Mouse (Mus musculus): ENCODE data around the gene Pmepa1.
A peak's percentile ranks its signal among the peaks of the same experiment; 100 is the strongest.

Gene Pmepa1

DNA sequence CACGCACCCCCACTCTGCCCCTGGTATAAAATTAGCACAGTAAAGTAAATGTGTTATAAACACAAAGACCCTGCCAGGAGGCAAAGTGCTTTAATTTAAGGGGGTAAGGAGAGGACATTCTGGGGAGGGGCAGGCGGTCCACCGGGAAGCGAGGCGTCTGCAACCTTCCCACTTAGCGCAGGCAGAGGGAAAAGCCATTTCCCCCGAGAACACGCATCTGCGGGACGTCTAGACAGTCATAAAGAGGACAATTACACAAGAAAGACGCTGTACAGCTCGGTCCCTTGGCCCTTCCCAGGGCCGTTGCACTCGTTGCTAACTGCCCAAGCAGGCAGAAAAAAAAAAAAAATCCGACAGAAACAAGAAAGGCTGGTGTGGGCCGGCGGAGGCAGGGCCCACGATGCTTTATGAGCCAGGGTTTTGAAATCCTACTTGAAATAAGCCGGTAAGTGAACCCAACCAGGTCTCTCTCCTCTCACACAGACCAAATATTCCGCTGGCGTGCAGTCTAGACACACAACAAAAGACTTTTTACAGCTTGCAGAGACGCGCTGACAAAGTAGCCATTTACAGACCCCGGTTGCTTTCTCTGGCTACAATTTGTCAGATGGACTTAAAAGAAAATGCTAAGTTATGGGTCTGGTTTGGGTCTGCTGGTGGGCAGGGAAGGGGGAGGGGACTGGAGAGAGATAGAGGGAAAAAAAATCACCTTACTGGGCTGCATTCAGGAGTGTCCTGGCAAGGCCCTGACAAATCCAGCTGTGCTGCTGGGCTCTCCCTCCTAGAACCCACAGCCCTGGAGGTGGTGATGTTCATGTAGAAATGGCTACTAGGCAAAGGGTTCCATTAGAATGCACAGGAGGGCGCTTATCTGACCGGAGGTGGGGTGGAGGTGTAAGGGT lies 22.3 kb downstream of the Pmepa1 start:
- DNase-seq (ENCODE audit: low spot score): no peak

DNA sequence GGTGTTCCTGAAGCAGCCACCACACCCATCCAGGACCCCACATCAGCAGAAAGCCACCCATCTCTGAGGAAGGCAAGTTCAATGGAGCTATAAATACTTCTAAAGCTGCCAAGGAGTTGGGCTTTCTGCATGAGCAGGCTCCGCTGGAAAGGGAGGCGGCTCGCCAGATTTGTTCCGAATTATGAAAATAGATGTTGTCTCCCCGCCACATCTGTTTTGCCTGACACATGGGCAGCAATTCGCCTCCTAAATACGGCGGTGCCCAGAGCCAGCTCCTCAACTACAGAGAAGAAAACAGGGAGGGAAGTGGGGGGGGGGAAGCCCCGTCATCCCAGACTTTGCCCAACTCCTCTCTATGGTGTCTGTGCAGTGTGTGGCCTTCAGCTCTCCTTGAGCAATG lies 24.7 kb downstream of the Pmepa1 start:
- DNase-seq (ENCODE audit: low spot score): no peak

DNA sequence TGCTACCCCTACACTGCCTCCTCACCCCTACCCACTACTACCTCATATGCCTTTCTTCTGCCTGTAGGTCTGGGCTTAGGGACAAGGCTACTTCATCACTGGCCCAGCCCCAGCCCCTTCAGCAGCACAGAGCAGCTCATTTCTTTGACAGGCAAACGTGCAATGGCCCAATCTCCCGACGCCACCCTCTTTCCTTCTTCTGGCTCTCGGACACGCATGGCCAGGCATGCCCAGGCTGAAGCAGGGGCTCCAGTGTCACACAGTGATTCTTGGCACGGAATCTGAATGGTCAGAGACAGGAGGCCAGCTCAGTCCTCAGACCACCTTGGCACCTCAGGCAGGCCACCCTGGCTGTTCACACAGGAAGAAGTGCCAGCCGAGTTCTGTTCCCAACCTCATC lies 25.2 kb downstream of the Pmepa1 start:
- DNase-seq (ENCODE audit: low spot score): no peak

DNA sequence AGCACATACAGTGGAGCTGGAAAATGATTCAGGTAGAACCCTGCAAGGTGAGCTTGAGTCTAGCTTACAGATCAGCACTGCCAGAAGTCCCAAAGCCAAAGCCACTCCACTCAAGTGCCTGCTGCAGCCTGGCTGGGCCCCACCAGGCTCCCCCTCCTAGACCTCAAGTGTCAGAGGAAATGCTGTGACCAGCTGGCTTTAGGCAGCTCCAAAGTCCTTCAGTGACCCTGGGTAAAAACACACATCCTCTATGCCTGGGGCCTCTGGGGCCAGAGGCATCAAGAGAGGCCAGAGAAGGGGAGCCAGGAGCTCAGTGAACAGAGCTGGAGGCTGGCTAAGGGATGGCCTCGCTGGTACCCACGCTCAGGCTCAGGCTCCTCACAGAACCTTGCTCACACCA lies 25.9 kb downstream of the Pmepa1 start:
- DNase-seq (ENCODE audit: low spot score): no peak

DNA sequence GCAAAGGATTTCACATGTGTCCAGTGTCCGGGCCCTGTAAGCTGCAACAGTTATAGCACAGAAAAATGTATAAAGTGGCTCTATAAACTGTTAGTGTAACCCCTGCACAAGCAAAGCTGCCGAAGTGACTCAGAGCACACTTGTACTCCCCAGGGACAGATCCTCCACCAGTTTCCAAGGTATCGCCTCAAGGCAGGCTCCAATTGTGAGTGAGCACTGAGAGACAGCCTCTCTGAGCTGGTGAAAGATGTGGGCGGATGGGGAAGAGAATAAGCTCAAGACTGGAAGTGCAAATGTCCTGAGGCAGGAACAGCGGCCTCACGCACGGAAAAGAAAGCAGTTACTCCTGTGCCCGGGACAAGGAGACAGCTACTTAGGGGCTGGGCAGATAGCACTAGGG lies 26.4 kb downstream of the Pmepa1 start:
- no peak for DNase-seq (ENCODE audit: low spot score)

DNA sequence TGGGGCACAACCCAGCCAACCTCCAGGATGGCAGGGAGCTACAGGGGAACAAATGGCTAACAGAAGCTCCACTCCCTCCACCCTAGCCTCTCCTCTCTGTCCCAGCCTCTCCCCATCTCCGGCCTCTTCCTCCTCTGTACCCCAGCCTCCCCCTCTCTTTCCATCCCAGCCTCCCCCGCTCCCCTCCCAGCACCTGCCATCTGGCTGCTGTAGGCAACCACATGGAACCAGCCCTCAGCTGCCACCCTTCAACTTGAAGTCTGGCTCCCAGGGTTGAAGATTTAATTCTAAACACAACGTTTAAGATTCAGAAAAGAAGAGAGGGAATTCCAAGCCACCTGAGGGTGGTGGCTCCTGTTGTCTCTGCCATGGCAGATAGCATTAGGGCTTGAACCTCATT lies 26.9 kb downstream of the Pmepa1 start:
- no peak for DNase-seq (ENCODE audit: low spot score)

DNA sequence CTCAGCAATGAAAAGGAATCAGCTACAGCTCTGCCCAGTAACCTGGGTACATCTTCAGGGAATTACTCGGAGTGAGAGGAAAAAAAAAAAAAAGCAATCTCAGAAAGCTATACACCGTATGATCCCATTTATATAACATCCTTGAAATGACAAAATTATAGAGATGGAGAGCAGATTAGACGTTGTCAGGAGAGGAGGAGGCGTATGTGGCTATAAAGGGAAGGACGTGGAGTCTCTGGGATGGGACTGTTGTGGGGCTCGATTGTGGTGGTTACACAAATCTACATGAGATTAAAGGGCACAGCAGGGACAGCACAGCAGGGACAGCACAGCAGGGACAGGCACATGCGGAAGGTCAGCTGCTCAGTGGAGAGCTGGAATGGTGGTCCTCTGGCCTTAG lies 27.5 kb downstream of the Pmepa1 start:
- no peak for DNase-seq (ENCODE audit: low spot score)

DNA sequence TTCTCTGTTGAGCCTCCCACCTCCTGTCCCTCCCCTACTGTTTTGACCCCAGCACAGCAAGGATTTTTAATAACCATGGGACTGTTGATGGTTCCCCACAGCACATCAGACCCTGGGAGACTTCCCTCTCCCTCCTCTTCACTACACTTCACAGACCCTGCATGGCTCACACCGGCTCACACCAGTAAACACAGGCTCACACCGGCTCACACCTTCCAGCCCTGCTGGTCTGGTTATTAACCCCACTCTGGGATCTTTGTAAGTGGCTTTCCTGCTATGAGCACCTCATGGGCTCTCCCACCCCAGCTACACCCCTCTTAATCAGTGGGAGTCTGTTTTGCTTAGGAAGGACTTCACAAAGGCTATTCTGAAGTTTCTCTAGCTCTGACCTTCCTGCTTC lies 28.4 kb downstream of the Pmepa1 start:
- DNase-seq (ENCODE audit: low spot score): no peak

DNA sequence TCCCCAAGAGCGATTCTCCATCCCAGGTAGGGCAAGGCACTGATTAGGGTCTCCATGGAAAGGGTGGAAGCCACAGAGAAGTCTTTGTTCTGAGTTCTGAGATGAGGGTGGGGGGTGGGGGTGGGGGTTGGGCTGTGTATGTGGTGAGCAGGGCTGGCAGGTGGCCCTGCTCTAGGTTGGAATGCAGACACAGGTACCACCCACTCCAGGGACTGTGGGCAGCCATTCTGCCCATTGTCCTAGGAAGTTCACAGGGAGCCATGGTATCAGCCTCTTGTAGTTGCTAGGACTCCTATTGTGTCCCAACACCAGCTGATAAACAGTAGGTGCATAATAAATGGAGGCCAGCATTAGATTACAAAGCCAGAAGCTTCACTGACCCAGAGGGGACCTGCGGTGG lies 29.1 kb downstream of the Pmepa1 start:
- DNase-seq (ENCODE audit: low spot score): no peak

DNA sequence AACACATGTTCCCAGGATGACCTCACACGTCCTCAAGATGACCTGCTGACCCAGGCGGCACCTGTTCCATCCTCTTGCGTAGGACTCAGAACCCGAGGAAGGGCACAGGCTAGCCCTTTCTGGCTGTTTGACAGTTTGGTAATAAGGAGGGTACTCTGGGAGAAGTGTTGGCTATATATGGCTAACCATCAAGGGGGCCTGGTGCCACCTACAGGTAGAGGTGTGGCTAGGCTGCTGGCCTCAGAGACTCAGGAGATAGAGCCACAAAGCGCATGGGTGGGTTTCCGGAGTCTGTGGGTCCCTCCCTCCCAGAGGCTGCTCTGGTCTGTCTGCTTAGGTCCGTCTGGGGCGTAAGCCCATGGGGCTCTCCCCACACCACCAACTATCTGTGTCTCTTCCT lies 29.6 kb downstream of the Pmepa1 start:
- DNase-seq (ENCODE audit: low spot score): no peak

DNA sequence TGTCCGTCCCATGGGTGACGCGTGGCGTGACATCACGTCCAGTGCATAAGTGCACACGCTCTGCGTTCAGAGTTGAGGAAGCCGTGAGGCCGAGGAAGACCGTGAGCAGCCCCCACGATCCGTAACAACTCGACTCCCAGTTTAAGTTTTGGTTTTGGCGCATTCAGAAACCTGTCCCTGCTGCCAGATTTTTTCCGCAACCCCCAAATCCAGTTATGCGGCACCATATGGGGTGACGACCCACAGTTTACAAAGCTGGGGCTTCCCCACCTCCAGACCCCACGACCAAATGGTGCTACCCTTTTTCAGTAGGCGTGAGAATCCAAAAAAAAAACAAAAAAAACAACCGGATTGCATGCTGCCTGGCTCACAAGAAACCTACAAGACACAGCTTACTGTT lies 31.1 kb downstream of the Pmepa1 start:
- DNase-seq (ENCODE audit: low spot score): no peak

DNA sequence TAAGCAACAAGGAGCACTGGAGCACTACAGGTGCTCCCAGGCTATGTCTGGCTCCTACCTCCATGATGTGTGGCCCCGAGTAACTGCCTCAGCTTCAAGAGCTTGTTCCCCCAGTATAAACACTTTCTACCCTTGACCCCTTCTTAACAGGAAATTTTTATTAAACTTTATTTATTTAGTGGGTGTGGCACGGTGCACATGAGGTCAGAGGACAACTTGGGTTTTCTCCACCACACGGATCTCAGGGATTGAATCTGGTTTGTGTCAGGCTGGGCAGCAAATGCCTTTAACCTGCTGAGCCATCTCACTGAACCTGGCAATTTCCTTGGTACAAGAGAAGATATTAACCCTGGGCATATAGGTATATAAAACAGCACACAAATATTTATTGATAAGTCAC lies 32.2 kb downstream of the Pmepa1 start:
- DNase-seq (ENCODE audit: low spot score): no peak

DNA sequence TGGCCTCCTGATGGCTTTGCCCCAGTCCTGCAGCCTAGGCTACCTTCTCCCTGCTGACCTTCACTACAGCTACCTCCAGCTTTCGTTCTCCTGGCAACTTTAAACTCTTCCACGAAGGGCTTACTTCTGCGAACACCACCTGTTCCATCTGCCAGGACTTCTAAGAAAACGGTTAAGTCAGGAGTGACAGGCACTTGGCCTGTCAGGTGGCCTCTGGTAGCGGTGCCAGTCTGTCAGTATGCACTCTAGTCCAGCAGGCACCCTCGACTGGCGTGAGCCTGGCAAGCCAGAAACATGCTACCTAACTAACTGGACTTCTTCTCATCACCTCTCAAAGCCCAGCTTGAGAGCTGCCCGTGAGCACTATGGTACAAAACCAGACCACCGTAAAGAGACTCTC lies 32.7 kb downstream of the Pmepa1 start:
- no peak for DNase-seq (ENCODE audit: low spot score)

DNA sequence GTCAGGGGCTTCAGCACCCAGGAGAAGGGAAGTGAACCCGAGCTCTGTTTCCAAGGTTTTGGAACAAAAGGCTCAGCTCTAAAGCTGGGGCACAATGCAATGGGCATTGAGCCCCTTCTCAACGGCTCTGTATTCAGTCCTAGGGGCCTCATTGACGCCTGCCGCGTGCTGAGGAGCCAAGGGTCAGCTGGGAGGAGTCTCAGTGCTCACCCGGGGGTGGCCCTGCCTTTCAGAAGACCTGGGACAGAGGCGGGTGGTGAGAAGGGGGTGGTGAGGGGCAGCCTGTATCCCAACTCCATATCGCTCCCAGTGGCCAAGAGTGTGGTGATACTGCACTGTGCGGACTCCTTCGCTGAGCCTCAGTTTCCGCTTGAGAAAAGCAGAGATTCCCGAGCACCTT lies 33.5 kb downstream of the Pmepa1 start:
- no peak for DNase-seq (ENCODE audit: low spot score)

DNA sequence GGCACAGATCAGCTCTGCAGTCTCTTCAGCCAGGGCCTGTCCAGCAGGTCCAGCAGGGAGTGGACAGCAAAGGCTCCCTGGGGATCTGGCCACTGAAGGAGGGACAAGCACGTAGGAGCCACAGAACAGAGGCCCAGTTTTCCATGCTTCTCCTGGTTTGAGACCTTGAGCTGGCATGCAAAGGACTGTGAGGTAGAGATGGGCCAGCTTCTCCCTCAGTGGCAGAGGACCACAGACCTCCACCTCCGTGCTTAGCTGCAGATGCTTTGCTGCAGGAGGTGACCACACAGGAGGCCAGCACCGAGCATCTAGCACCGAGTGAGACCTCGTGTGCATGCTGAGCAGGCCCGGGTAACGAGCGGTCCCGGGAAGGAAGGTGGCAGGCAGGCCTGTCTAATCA lies 35.6 kb downstream of the Pmepa1 start:
- no peak for DNase-seq (ENCODE audit: low spot score)

DNA sequence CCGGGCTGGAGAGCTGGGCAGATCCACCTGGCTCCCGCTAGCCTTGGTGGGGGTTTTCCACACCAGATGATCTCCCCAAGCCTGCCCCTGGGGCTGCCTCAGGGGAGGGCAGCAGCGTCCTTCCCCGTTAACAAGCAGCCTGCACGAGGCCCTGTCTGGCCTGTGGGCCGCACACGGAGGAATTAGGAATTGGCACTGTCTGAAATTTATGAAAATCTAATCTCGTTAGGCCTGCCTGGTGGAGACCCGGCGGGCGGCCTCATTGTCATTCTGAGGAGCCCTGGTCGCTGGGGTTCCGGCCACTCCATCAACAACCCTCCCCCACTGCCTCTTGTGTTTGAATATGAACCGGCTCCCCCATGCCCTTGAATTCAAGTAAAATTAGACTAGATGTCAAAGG lies 37.8 kb downstream of the Pmepa1 start:
- DNase-seq (ENCODE audit: low spot score): no peak

DNA sequence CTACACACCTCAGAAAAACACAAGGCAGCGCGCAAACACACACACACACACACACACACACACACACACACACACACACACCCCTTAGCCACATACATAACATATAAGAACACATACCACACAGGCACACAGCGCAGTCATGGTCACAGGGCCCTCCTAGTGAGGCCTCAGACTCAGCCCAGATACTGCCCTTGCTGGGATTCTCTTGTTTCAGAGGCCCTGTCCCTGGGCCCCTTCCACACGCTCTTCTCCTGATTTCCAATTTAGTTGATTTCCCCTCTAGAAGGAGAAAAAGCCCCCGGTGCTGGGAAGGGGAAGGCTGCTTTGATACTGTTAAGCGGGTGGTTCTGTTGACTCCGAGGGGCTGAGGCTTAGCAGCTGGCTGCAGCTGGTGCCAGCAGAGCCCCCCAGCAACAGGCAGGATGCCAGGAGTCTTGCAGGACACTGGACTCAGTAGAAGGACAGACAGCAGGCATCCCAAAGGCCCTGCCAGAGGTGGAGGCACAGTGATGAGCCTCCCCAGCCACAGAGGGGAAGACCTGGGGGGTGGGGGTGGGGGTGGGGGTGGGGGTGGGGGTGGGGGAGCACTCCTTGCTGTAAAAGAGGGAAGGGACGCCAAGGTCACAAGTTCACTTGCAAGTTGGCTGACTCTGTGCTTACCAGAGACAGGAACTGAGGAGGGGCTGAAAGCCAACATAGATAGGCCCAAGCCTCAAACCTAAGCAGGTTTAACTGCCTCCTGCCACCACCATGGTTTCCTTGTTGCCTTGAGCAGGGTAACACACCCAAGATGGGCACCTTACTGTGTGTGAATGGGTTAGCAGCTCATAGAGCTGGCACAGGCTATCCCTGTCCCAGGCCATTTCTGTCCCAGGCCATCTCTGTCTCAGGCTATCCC lies 40.6 kb downstream of the Pmepa1 start:
- DNase-seq (ENCODE audit: low spot score): no peak

DNA sequence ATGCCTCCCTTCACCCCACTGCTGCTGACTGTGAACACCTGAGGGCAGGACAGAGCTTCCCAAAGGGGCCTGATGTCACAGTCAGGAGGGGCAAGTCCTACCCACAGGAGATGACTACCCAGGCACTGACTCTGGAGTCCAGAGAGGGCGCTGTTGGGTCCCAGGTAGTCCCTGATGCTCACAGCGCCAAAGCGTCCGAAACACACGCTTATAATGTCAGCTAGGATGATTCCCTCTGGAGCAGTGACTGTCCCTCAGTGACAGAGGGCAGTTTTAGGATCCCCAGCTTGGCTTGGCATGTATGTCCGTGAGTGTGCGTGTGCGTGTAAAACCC lies 43.6 kb downstream of the Pmepa1 start:
- DNase-seq (ENCODE audit: low spot score): no peak

DNA sequence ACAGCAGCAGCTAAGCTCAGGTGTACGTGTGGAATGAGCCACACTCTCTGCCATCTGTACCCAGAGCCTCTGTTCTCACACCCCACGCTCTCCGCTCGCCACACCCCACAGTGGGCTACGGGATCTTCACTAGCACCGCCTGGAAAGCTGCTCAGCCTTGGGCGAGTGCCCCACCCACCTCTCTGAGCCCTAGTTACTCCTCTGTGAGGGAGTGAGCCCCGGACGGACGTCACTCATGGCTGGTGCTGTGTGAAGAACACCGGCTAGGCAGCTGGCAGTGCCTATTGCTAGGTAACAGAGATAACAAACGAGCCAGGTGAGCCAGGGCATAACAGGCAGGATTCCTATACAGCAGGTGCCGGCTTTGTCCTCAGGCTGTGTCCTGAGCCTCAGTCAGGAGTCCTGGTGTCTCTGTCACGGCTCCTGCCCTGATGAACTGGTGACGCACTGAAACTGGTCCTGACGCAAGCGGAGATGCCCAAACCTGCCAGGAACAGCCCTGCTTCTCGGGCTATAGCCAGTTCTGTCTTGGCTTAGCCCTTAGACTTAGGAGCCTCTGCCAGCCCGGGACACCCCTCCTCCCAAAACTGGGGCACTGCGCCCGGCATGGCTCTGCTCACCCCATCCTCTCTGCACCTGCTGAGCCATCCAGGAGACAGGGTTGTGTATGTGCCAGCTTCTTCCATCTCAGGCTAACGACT lies 44.1 kb downstream of the Pmepa1 start:
- DNase-seq (ENCODE audit: low spot score): no peak

DNA sequence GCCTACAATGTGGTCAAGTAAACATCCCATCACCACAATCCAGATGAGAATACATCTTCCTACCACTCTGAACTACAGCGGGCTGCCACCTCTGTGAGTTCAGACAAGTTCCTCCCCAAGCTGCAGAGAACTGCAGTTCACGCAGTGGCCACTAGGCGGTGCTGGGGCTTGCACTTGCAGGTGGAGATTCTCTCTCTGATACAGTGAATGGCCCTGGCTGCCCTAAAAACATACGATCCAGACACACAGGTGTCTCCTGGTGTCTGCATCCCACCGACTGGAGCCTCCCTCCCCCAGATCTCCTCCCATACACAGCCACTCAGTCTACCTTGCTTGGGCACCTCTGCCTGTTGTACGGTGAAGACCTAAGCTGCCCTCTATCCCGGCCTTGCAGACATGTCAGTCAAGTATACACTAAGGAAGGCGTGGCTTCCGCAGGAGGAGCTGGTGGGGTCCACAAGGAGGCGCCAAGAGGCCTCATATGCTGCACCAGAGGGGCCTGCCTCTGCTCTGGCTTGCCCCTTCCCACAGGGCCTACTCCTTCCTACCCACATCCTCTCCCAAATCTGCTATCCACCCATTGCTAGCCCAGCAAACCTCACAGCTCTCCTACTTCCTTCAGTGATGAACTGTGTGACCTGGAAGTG lies 46.6 kb downstream of the Pmepa1 start:
- DNase-seq (ENCODE audit: low spot score): peak; percentile 92

DNA sequence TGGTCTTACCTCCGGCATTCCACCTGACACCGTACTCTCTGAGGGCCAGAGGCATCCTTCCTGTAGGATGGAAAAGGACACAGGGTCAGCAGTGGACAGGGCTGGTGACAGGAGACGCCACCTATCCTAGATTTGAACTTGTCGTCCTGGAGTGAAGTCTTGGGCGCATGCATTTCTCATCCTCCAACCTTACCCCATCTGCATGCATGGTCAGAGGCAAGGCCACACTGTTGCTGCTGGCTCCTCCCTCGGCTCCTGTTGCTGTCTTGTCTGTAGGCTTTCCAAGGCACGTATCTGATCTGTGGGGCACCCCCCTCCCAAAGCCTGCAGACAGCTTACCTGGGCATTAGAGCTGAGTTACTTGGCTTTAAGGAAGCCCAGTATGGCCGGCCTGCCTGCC lies 47.8 kb downstream of the Pmepa1 start:
- no peak for DNase-seq (ENCODE audit: low spot score)

DNA sequence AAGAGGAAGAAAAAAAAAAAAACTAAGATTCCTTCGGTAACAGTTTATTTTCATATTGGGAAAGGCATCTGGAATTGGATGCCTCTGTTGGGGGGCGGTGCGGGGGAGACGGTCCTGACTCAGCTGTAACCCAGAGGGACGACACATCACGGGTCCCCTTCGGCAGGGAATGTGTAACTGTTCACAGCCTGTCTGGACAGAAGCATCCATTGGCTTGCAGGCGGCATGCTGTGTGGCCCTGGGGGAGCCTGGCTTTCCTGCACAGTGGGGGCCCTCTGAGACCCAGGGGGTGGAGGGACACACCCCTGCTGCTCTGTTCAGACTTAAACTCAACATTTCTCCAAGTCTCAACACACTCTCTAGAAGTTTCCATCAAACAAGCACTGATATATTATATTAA lies 49.5 kb downstream of the Pmepa1 start:
- no peak for DNase-seq (ENCODE audit: low spot score)

Data from ovary, postnatal 14 days (tissue).